Mouse (Mus musculus) forebrain, embryonic 14.5 days (tissue): ENCODE results near the gene Nrg3. TPM values are rescaled to one million over a fixed set of nuclear protein-coding genes. Genes with fewer than 3 reads are reported as not detected.

ENCODE experiments used
- ATAC-seq: fragments of 200-750 bp; cut with Nextera tagmentation; 2 replicates; pipeline ENCODE4 v1.8.0; 2017; ENCODE audit warnings: mild to moderate bottlenecking, moderate library complexity
- DNase-seq: peaks from one replicate; pipeline ENCODE4 v3.0.0-alpha.2; 2015; ENCODE audit warnings: low spot score
- H3K27ac ChIP-seq: fragments of 300-500 bp; sonication (generic); 2 replicates; pipeline ENCODE4 v1.5.1; 2014; ENCODE audit warnings: low read depth, mild to moderate bottlenecking, control low read depth, low read length, moderate library complexity
- H3K27me3 ChIP-seq: fragments of 300-500 bp; sonication (generic); replicated peaks from 2 replicates; pipeline ENCODE4 v1.6.1; 2014; ENCODE audit warnings: low read length, control low read depth, mixed read lengths; ENCODE audit not compliant: control insufficient read depth, insufficient read depth
- H3K36me3 ChIP-seq: fragments of 300-500 bp; sonication (generic); 2 replicates; pipeline ENCODE4 v1.6.1; 2014; ENCODE audit warnings: low read length, control low read depth; ENCODE audit not compliant: control insufficient read depth, insufficient read depth
- H3K4me1 ChIP-seq: fragments of 300-500 bp; sonication (generic); 2 replicates; pipeline ENCODE4 v1.6.1; 2014; ENCODE audit warnings: antibody characterized with exemption, low read length, control low read depth; ENCODE audit not compliant: control insufficient read depth, insufficient read depth
- H3K4me2 ChIP-seq: fragments of 300-500 bp; sonication (generic); 2 replicates; pipeline ENCODE4 v1.6.1; 2014; ENCODE audit warnings: mild to moderate bottlenecking, control low read depth, low read length
- H3K4me3 ChIP-seq: fragments of 300-500 bp; sonication (generic); 2 replicates; pipeline ENCODE4 v1.5.1; 2014; ENCODE audit warnings: low read depth, low read length, control low read depth
- H3K9ac ChIP-seq: fragments of 300-500 bp; sonication (generic); 2 replicates; pipeline ENCODE4 v1.6.1; 2014; ENCODE audit warnings: mild to moderate bottlenecking, low read length, control low read depth, moderate library complexity
- H3K9me3 ChIP-seq: fragments of 300-500 bp; sonication (generic); replicated peaks from 2 replicates; pipeline ENCODE4 v1.6.1; 2016; ENCODE audit warnings: low read length, control low read depth, mixed read lengths; ENCODE audit not compliant: control insufficient read depth
- WGBS: fragments of 180-500 bp; shearing (Covaris S2); extraction: QIAGEN DNeasy Blood & Tissue Kit; methylation state at CpG from one replicate; pipeline ENCODE4 v1.1.7; 2014; 5-methylcytosine and 5-hydroxymethylcytosine counted together
- polyA plus RNA-seq: library from polyadenylated mRNA; unstranded; fragments of >200 nt; fragmentation: Nextera tagmentation; extraction: Ambion mirVana; gene quantifications from 2 replicates; pipeline ENCODE4 v1.2.1, GENCODE M21; 2014

Nrg3 gene
- polyA plus RNA-seq, 1 experiment from 2014 or later, result 3.2 TPM

GRCm38 (mm10) chr14:38991847-38992573 is 480.9 kb downstream of the Nrg3 start:
- H3K27ac ChIP-seq, result peak overlapping the region; percentile 18; the same call in 1 of the 2 replicates
- 59% methylated on average over 7 of the region's 7 CpGs for WGBS
- no peaks in the 10 kb centered on the region for H3K27me3 ChIP-seq
- ATAC-seq, result peak; percentile 70; the same call in 1 of the 2 replicates
- H3K4me1 ChIP-seq, result no peaks in the 10 kb centered on the region
- H3K9me3 ChIP-seq, result no peaks in the 10 kb centered on the region
- H3K36me3 ChIP-seq, result no peaks in the 10 kb centered on the region
- peak; percentile 59 for DNase-seq
- no peak overlapping the region for H3K4me3 ChIP-seq
- H3K9ac ChIP-seq, result no peak overlapping the region
- no peak overlapping the region for H3K4me2 ChIP-seq

- Histone ChIP-seq H3K4me3 (no peak overlapping the region), H3K4me2 (no peak overlapping the region), H3K36me3 (no peaks in the 10 kb centered on the region), H3K9me3 (no peaks in the 10 kb centered on the region), H3K27me3 (no peaks in the 10 kb centered on the region), H3K4me1 (no peaks in the 10 kb centered on the region), H3K27ac (no peak overlapping the region), H3K9ac (no peak overlapping the region)
- no peak; the same call in 1 of the 2 replicates for ATAC-seq
- 64% methylated on average over 7 of the region's 7 CpGs for WGBS
- DNase-seq, result no peak
Measured at GRCm38 (mm10) chr14:38959367-38959766, 513.5 kb downstream of the Nrg3 start.

- no peak overlapping the region for H3K4me3 ChIP-seq
- no peaks in the 10 kb centered on the region for H3K27me3 ChIP-seq
- no peaks in the 10 kb centered on the region for H3K9me3 ChIP-seq
- H3K9ac ChIP-seq, result no peak overlapping the region
- H3K27ac ChIP-seq, result no peak overlapping the region
- ATAC-seq, result peak; percentile 30; the same call in 1 of the 2 replicates
- WGBS, result 13% methylated on average over 1 of the region's 1 CpGs
- H3K4me2 ChIP-seq, result no peak overlapping the region
- DNase-seq, result peak; percentile 40
- H3K4me1 ChIP-seq, result peaks cover 4% of the 10 kb centered on the region; the same call in 1 of the 2 replicates
- no peaks in the 10 kb centered on the region for H3K36me3 ChIP-seq
Measured at GRCm38 (mm10) chr14:38937481-38937880, 535.4 kb downstream of the Nrg3 start.

- H3K4me3 ChIP-seq, result no peak overlapping the region
- peak; percentile 71 for DNase-seq
- no peak overlapping the region for H3K9ac ChIP-seq
- H3K4me1 ChIP-seq, result peaks cover 4% of the 10 kb centered on the region; the same call in 1 of the 2 replicates
- WGBS, result 6% methylated on average over 2 of the region's 2 CpGs
- H3K4me2 ChIP-seq, result no peak overlapping the region
- H3K27me3 ChIP-seq, result no peaks in the 10 kb centered on the region
- no peaks in the 10 kb centered on the region for H3K36me3 ChIP-seq
- H3K27ac ChIP-seq, result no peak overlapping the region
- peak; percentile 89 for ATAC-seq
- no peaks in the 10 kb centered on the region for H3K9me3 ChIP-seq
Measured at GRCm38 (mm10) chr14:38936483-38937054, 536.3 kb downstream of the Nrg3 start.

GRCm38 (mm10) chr14:38923652-38924051 is 549.2 kb downstream of the Nrg3 start:
- DNase-seq (peak; percentile 18), ATAC-seq (peak; percentile 50)
- Histone ChIP-seq H3K9me3 (no peaks in the 10 kb centered on the region), H3K36me3 (no peaks in the 10 kb centered on the region), H3K27ac (no peak overlapping the region), H3K4me3 (no peak overlapping the region), H3K27me3 (no peaks in the 10 kb centered on the region), H3K9ac (no peak overlapping the region), H3K4me1 (no peaks in the 10 kb centered on the region), H3K4me2 (no peak overlapping the region)
- WGBS, result 42% methylated on average over 1 of the region's 1 CpGs

- no peak for ATAC-seq
- 49% methylated on average over 2 of the region's 2 CpGs for WGBS
- Histone ChIP-seq H3K4me3 (no peak overlapping the region), H3K9me3 (no peaks in the 10 kb centered on the region), H3K4me1 (no peaks in the 10 kb centered on the region), H3K27me3 (no peaks in the 10 kb centered on the region), H3K9ac (no peak overlapping the region), H3K4me2 (no peak overlapping the region), H3K27ac (no peak overlapping the region), H3K36me3 (no peaks in the 10 kb centered on the region)
- peak; percentile 20 for DNase-seq
Measured at GRCm38 (mm10) chr14:38920800-38921199, 552.1 kb downstream of the Nrg3 start.

GRCm38 (mm10) chr14:38870591-38870990 is 602.3 kb downstream of the Nrg3 start:
- ATAC-seq, result no peak
- H3K27me3 ChIP-seq, result no peaks in the 10 kb centered on the region
- H3K9ac ChIP-seq, result no peak overlapping the region
- no peak overlapping the region for H3K27ac ChIP-seq
- no peak overlapping the region for H3K4me2 ChIP-seq
- H3K4me1 ChIP-seq, result no peaks in the 10 kb centered on the region
- H3K9me3 ChIP-seq, result no peaks in the 10 kb centered on the region
- no peaks in the 10 kb centered on the region for H3K36me3 ChIP-seq
- no peak overlapping the region for H3K4me3 ChIP-seq
- no peak for DNase-seq
- WGBS, result 57% methylated on average over 2 of the region's 2 CpGs

GRCm38 (mm10) chr14:38847566-38847965 is 625.3 kb downstream of the Nrg3 start:
- Histone ChIP-seq H3K4me1 (no peaks in the 10 kb centered on the region), H3K9ac (no peak overlapping the region), H3K9me3 (no peaks in the 10 kb centered on the region), H3K27me3 (no peaks in the 10 kb centered on the region), H3K27ac (no peak overlapping the region), H3K4me2 (no peak overlapping the region), H3K36me3 (no peaks in the 10 kb centered on the region), H3K4me3 (no peak overlapping the region)
- ATAC-seq (no peak), DNase-seq (no peak)
- 90% methylated on average over 1 of the region's 1 CpGs for WGBS

GRCm38 (mm10) chr14:38847091-38847490 is 625.8 kb downstream of the Nrg3 start:
- DNase-seq (no peak), ATAC-seq (no peak)
- Histone ChIP-seq H3K9me3 (no peaks in the 10 kb centered on the region), H3K4me3 (no peak overlapping the region), H3K4me2 (no peak overlapping the region), H3K27ac (no peak overlapping the region), H3K4me1 (no peaks in the 10 kb centered on the region), H3K36me3 (no peaks in the 10 kb centered on the region), H3K9ac (no peak overlapping the region), H3K27me3 (no peaks in the 10 kb centered on the region)
- WGBS, result 77% methylated on average over 1 of the region's 1 CpGs
